Mouse (Mus musculus): ENCODE results near the gene Ctu2. TPM values are rescaled to one million over a fixed set of nuclear protein-coding genes. Genes with fewer than 3 reads are reported as not detected.

Ctu2 gene
- total RNA-seq, 2 experiments from 2014 or later = 9.6 to 14.1 TPM

DNA sequence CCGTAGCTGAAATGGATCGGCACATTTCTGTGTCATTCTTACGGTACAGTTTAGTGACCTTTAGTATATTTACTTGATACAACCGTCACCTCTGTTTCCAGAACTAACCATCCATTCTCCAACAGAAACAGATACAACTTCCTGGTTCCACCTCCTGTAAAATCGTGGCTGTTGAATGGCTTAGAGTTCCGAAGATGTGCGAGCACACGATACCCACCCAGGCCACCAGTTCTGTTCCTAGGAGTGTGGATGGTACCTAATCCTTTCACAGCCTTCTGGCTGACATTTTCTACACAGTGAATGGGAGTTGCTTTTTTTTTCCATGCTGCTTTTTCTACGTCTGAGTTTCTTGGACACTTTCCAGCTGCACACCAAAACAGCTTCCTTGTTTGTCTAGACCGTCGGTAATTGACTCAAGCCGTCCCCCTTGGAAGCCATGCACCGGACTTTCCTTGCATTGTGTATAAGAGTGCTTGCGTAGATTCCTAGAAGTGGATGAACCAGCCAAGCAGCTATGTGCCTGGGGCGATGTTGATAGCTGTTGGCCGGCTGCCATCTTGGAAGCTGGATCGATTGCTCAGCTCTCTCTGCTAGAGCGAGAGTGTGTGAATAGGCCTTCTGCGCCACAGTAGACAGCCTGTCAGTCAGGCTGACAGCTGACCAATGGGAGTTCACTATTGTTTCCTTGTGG lies 31.7 kb upstream of the Ctu2 start:
- intact Hi-C loops (cut with DNase I) = loop anchor here (2.0 to 10.0 kb wide), 2 partner anchors 33 to 169 kb away; partner anchors contain the start of genes Ctu2 and Rnf166
- peak; percentile 90 to 91 for DNase-seq

DNA sequence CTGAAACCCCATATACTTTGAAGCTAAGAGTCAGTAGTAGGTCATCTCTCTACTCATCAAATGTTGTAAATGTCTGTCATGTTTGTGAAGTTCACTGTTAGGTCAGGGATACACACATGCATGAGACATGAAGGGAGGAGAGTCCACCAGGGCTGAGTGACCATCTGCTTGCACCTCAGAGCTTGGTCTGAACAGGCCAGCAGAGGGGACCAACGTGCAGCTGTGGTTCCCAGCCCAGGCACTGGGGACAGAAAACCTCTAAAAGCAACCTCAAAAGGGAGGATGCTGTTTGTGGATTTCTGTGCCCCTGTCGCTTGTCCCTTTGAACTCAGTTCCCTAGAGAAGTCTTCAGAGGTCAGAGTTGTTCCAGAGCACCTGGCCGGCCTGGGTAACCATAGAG lies 30.7 kb upstream of the Ctu2 start:
- intact Hi-C loops (cut with DNase I) = loop anchor here (2.0 to 10.0 kb wide), 2 partner anchors 32 to 170 kb away; partner anchors contain the start of genes Ctu2 and Rnf166
- no peak for DNase-seq

DNA sequence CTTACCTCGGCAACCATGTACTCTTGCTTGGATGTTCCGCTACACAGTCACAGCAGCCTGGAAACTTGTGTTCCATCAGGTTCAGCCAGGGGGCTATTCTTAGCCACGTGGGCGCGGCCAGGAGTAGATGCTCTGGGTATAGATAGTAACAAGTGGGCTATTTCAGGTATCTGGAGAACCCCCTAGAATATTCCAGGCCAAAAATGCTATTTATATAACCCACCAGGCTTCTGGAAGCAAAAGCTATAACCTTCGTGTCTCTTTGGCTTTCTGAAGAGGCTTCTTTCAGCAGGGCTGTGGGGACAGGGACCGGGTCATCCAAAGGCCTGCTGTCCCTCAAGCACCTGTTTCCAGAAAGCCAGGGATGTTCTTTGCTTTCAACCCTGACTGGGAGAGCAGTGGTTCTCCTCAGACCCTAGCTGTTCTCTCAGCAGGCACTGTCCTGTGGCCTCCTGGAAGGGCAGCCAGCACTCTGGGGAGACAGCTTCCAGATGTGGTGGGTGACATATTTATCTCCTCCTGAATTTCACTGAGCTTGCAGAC lies 24.7 kb upstream of the Ctu2 start:
- intact Hi-C loops (cut with DNase I) = no loop called here
- peak; percentile 64 to 71 for DNase-seq

DNA sequence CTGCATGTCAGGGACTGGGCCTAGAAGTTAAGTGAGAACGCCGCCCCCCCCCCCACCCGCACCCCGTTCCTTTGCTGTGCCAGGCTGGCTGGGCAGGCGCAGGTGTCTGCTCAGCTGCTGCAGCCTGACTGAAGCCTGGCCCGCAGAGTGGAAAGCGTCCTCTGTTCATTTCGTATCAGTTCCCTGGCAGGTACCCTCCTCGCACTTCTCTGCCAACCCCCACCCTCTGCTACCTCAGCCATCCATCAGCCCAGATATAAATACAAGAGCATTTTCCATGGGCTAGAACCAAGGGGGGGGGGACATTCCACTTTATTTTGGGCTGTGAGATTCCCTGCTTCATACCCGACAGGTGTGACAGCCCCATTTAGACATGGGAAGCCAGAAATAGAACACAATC lies 23.8 kb upstream of the Ctu2 start:
- intact Hi-C loops (cut with DNase I) = no loop called here
- DNase-seq = peak; percentile 45 to 70

DNA sequence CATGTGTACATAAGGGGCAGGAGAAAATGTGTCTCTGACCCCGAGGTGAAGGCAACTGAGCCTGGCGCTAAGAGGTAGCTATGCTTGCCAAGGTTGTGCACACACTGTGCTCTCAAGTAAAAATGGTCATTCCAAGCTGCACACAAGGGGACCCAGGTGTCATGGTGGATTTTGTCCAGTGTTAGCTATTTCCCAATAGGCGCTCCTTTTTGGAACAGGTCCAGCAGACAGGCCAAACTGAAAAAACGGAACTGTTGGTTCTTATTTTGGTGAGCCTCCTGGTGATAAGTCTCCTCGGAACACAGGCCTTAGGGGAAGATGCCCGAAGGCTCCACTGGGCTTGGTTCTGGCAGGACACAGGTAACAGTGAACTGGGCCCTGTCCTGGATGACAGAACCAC lies 21.5 kb upstream of the Ctu2 start:
- no peak for DNase-seq
- intact Hi-C loops (cut with DNase I) = no loop called here

DNA sequence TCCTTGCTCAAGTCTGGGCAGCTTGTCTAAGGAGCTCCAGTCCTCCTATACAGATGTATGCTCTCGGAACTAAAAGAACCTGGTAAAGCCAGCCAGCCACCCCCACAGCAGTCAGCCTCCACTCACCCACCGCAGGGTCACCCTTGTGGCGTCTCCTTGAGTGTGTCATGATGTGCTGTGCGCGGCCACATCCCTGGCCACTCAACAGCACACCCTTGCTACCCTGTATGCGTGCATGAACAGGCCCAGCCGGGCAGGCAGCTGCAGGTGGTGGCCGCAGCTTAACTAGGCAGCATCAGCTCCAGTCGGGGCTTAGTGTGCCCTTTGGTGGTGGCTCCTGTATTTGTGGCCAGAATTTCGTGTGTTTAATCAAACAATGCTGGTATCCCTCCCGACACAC lies 18.8 kb upstream of the Ctu2 start:
- intact Hi-C loops (cut with DNase I) = no loop called here
- no peak for DNase-seq

DNA sequence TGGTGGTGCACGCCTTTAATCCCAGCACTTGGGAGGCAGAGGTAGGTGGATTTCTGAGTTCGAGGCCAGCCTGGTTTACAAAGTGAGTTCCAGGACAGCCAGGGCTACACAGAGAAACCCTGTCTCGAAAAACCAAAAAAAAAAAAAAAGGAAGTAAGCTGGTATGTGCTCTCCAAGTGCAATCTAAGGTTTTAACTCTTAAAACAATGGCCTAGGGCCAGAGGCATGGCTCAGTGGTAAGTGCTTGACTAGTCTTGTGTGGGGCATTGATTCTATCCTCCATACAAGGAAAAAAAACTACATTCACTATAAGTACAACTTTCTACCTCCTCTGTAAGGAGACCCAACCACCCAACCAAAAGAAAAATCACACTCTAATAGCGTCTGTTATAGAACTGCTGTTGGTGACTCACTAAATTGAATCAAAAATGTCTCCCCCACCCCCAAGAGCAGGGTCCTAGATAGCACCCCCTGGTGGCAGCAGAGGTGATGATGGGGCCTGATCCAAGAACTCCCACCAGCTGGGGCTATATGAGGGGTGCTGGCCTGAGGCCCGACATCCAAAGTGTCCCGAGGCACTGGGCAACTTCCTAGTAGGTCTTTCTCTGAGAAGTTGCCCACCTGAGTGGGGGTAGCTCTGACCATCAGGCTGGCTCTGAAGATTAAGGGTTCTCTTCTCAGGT lies 16.6 kb upstream of the Ctu2 start:
- intact Hi-C loops (cut with DNase I) = no loop called here
- no peak for DNase-seq

DNA sequence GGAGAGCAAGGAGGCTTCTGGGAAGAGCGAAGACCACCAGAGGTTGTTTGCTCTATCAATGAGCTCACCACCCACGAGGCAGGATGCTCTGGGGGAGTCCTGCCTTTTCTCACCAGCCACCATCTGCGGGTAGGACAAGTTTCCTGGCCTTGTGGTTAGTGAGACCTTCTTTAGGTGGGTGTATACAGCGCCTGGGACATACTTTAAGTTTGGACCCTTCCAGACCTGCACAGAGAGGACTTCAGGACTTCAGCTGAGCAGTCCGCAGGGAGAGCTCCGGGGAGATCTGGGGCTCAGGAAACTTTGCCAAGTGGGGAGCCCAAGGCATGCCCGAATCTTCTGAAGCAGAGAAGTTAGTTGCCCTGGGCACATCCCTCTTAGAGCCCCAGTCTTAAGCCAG lies 16.0 kb upstream of the Ctu2 start:
- DNase-seq = no peak
- intact Hi-C loops (cut with DNase I) = no loop called here

DNA sequence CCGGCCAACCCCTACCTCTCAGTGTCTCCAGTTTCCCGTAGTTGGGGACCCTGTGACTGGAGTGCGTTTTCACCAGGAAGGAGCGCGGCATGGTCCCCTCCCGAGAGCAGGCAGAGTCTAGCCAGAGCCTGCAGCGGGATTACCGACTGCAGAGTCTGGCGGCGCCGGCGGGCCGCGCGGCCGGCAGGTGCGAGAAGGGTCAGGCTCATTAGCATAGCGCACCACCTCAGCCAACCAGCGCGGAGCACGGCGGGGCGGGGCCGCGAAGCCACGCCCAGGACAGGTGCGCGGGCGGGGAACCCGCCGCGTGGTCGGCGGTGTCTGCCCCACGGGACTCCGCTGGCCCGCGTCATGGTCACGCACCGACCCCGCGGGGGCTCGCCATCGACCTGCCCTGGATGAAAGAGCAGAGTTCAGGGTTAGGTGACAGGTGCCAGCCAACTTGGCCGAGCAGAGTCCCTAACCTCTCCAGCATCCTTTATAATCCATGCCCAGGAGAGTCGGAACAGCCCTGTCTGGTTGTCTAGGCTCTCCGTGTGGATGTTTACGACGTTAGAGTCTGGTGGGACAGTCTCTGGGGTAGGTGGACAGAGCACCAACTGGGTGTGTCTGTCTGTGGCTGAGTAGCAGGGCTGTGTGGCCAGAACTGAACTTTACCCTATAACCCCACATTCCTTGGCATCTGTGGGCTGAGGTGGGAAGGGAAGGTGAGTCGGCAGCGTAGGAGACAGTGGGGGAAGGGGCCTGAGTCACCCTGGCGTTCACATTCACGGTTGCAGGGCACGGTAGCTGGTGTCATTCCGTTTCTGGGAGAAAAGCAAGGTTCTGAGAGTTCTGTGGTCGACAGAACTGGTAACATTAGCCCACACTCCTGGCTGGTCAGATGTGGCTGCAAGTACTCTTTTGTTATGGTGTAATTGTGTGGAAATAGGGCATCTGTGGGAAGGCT lies 15.1 kb upstream of the Ctu2 start, which contains the start of gene Snai3:
Gene Snai3, minus strand, starts transcription at position 210 of the 949 bp plus-strand sequence.
- peak; percentile 50 to 55 for DNase-seq
- intact Hi-C loops (cut with DNase I) = no loop called here

DNA sequence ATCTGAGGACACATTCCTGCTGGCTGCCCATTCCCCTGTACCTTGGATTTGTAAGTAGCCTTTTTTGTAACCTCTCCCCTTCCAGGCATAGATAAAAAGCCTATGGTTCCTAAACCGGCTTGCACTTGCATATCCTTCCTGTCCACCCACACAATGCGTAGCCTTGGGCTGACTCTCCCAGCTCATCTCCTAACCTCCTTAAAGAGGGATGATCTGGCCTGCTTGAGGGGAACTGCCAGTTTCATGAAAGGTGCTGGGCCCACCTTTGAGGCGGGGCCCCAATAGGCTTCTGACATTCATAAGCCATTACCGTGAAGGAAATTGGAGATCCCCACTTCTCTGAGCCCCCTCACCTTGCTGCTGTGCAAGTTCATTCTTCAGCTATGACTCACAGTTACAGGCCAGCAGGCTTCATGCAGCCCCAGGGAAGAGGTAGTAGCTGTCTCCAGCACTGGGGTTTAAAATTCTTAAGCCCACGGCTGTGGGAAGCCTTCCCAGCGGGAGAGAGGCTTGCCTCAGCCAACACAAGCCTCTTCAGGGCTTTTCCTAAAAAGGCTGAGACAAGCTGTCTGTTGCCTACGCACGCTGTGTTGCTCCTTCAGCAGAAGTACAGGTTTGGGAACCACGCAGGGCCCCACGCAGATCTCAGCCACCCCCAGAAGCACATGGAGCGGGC lies 14.3 kb upstream of the Ctu2 start:
- intact Hi-C loops (cut with DNase I) = no loop called here
- DNase-seq = no peak

DNA sequence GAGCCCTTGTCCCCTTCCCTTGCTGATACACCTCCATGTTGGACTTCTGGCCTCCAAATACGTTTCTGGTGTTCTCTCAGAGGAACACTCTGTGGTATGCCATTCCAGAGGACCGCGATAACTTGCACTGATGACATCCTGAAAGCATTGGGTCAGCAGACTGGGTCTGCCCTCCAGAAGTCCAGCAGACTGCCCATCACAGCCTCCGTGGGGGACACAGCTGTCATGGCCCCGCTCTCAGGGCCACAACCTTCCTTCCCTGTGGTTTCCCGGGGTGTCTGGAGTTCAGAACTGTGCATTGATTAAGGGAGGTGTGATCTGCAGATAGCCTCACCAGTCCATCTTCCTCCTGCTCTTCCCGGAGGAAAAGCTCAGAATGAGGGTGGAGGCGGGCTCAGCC lies 13.4 kb upstream of the Ctu2 start:
- no peak for DNase-seq
- intact Hi-C loops (cut with DNase I) = no loop called here

DNA sequence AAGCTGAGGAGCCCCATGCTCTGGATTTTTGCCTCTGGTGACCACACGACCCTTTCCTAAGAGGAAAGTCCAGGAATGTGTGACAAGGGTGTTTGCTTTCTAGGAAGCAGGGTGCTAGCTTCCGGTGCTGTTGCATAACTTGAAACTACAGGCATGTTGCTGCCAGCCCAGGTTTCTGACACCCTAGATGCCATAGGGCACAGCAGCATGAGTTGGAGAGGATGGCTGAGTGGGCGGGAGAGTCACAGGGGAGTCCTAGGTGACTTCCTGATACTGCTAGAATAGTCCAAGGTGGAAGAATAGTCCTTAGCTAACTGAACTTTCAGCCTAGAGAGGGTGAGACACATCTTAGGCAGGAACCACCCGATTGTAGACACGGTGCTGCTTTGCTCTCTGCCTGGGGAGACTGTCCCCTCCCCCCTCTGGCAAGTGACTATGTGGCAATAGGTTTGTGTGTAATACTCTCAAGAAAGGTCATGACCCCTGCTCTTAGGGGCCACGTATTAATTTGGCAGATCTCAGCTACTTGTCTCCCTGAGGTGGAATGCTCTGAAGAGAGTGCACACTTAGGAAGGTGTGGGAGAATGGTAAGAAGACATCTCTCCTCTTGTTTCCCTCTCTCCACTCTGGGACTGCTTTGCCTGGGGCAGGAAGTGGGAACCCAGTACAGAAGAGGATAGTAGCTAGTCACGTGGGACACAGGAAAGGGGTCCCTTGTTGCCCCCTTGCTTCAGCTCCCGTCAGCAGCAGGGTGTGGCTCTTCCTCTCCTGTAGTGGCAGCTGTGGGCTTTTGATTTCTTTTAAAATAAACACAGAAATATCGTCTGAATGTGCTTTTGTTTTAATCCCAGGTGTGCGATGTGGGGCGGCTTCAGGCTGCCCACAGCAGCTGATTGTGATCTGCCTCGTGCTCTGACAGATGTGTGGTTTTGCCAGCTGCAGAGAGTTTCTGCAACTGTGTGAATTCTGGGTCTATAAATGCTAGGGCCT lies 12.0 kb upstream of the Ctu2 start:
- intact Hi-C loops (cut with DNase I) = no loop called here
- no peak for DNase-seq

DNA sequence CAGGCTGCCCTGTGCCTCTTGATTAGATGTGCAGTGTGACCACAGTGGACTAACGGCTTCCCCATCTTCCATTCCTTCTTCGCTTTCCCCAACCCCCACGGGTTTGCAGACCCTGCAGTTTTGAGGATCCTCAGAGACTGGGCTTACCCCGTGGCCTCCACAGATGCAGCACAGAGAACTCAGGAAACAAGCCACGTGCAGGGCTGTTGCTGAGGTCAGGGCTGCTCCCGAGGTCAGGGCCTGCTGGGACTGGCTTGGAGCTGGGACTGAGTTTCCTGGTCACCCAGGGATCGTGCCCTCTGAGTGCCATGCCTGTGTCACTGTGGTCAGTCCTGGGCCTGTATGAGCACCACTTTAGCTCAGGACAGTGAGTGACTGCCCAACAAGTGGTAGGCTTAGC lies 11.0 kb upstream of the Ctu2 start:
- DNase-seq = no peak
- intact Hi-C loops (cut with DNase I) = no loop called here

DNA sequence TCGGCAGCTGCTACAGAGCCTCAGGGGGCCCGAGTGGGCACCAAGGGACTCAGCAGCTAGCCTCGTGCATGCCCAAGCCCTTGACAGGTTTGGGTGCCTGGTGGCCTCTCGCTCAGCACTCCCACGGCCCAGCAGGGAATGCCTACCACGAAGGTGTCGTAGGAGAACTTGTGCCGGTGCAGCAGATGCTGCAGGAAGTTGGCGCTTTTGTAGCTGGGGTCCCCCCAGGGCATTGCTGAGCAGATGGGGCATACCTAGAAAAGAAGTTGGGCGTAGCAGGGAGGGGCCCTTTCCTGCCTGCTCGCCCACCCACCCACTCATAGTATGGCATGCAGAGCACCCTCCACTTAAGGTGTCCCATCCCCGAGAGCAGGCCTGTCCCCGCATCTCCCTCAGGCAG lies 8.1 kb upstream of the Ctu2 start:
- no peak for DNase-seq
- intact Hi-C loops (cut with DNase I) = no loop called here

DNA sequence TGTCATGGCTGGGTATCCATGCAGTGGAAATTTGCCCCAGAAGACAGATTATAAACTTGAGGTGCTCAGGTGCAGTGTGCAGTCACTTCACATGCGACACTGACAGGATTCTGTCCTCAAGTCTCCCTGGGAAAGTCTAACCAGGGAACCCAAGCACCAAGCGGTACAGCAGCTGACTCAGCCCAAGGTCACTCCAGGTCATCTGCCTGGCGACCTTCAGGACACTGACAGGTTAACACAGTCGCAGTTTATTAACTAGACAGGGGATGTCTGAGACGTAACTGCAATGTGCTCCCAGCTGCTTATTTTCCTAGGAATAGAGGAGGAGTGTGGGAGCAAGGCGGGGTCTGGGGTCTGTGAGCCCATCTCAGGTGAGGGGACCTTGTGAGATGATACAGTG lies 6.5 kb upstream of the Ctu2 start:
- DNase-seq = no peak
- intact Hi-C loops (cut with DNase I) = no loop called here

DNA sequence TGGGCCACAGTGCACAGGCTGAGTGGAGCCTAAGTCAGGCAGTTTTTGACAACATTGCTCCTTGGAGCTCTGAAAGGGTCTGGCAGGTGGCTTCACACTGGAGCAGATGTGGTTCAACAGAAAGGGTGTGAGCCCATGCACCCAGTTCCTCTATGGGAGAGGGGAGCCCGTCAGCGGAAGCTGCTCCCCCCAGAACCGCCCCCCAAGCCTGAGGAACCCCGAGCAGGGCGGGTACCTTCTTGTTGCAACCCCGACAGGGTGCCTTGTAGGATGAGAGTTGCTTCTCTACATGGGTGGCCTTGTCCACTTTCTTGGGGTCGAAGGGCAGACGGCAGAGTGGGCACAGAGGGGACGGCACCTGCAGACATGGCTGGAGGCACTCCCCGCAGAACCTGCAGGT lies 6.0 kb upstream of the Ctu2 start:
- no peak for DNase-seq
- intact Hi-C loops (cut with DNase I) = loop anchor here (10.0 kb wide), 1 partner anchor 745 kb away; the partner anchor contains the start of genes Chmp1a and Spata33

DNA sequence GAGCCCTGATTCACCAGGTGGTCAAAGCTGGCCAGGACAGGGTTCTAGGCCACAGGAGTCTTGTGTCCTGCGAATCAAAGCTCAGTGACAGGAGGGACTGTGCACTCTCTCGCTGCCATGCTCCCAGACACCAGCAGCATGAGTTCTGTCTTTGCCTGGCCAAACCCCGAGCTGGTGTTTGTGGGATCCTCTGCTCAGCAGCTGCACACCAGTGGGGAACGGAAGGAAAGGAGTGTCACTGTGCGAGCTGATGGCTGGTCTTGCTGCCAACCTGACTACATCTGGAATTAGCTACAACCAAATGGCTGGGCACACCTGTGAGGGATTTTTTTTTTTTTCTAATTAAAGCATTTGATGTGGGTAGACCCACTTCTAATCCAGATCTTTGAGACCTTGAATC lies 5.3 kb upstream of the Ctu2 start:
- DNase-seq = no peak
- intact Hi-C loops (cut with DNase I) = loop anchor here (10.0 kb wide), 1 partner anchor 744 kb away; the partner anchor contains the start of genes Chmp1a and Spata33

DNA sequence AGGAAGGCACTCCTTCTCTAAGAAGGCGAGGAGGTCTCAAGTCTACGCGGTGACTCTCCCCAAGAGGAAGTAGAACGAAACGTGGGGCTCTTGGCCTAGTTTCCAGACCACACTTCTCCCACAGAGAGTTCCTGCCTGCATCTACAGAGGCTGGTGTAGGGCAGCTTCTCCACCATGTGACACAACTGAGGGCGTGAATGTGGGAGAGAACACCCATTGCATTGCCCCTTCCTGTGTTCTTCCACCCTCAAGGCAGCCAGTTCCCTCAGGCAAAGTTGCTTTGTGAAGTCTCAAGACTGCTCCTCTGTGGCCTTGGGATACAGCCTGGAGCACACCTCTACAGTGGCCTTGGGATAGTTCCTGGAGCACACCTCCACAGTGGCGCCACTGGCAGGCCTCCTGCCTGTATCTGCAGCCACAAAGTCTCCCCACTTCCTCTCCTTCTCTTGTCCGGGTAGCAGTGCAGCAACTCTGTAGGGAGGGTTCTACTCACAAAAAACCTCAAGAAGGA lies 2.0 kb upstream of the Ctu2 start:
- DNase-seq = peak in 1 of 2 experiments; percentile 24
- intact Hi-C loops (cut with DNase I) = loop anchor here (10.0 kb wide), 1 partner anchor 741 kb away; the partner anchor contains the start of genes Chmp1a and Spata33

Data from heart, postnatal 10 days (tissue).